Mouse (Mus musculus): ENCODE data around the gene Ush2a.
A peak's percentile ranks its signal among the peaks of the same experiment; 100 is the strongest.

Ush2a gene

GRCm38 (mm10) chr1:188667460-188667859 is 405.6 kb downstream of the Ush2a start:
- peak; percentile 72 for ATAC-seq (ENCODE audit: low TSS enrichment)

DNA sequence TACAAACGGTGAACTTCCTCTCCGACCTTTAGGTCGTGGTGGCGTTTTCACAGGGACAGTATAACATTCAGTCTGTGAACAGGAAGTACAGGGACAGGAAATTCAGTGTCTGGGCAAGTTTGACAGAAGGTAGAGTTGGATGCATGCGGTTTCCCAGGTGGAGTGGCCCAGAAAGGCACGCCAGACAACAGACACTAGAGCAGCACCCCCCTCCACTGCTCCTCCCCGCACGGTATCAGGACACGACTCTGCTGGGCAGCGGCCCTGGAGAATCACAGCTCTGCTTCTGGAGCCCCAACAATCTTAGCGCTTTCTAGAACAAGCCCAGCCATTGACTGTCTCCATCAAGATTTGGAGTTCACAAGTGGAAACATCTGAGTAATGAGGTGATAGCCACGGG is 406.7 kb downstream of the Ush2a start:
- ATAC-seq (ENCODE audit: low TSS enrichment): no peak

GRCm38 (mm10) chr1:188672871-188673270 is 411.0 kb downstream of the Ush2a start:
- ATAC-seq (ENCODE audit: low TSS enrichment): no peak

GRCm38 (mm10) chr1:188674640-188675510 is 413.1 kb downstream of the Ush2a start:
- no peak for ATAC-seq (ENCODE audit: low TSS enrichment)

- no peak for ATAC-seq (ENCODE audit: low TSS enrichment)
These were observed 413.7 kb downstream of the Ush2a start for GRCm38 (mm10) chr1:188675511-188675863.

DNA sequence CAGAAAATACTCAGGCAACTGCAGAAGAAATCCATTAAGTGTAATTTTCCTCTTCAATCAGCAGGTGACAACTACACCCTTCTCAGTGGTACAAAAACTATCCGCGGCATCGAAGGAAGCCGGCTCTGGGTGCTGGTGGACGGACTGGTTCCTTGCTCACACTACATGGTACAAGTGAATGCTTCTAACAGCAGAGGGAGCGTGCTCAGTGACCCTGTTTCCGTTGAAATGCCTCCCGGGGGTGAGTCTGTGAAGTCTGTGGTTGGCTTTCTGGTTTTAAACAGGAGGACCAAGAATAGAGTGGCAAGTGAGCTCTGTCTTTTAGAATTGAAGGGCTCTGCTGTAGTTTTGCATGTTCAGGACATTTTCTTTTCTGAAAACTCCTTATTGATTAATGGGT is 416.4 kb downstream of the Ush2a start:
- ATAC-seq (ENCODE audit: low TSS enrichment): no peak

DNA sequence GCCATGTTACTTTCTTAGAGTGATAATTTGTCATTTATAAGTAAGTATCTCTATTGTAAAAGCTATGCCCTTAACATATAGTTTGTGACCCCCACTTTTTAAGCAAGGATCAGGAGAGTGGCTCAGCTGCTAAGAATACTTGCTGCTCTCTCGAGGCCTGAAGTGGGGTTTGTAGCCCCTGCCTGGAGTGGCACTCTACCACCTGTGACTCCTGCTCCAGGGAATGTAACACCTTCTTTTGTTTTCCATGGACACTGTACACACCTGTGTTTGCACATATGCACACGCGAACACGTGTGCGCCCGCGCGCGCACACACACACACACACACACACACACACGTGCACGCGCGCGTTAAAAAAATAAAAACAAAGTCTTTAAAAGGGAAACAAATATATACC is 424.5 kb downstream of the Ush2a start:
- no peak for ATAC-seq (ENCODE audit: low TSS enrichment)

DNA sequence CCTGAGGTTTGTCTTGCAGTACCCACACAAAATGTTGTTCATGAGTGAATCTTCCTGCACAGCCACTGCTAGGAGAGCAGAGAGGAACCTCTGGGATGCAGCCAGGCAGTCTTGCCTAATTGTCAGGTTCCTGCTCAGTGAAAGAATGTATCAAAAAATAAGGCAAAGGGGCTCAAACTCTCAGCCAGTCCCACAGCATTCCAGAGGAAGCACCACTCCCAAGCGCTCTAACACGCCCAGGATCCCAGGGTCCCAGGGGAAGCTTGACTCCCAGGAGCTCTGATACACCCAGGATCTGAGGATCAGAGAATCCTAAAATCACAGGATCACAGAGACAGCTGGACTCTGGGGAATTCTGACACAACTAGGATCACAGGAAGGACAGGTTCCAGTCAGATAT is 434.5 kb downstream of the Ush2a start:
- ATAC-seq (ENCODE audit: low TSS enrichment): no peak

DNA sequence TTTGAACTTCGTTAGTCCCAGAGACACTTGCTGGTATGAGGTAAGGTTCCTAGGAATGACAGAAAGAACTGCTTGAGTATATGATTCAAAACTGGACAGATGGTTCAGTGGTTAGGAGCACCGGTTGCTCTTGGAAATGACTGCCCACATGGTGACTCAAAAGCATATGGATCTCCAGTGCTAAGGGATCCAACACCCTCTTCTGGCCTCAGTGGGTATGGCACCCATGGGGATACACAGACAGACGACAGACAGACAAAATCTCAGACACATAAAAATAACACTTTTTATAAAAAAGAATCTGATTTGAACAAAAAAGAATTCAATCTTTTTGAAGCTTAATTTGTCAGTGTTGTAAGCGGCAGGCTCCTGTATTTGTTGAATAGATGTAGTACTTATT is 446.4 kb downstream of the Ush2a start:
- ATAC-seq (ENCODE audit: low TSS enrichment): no peak

DNA sequence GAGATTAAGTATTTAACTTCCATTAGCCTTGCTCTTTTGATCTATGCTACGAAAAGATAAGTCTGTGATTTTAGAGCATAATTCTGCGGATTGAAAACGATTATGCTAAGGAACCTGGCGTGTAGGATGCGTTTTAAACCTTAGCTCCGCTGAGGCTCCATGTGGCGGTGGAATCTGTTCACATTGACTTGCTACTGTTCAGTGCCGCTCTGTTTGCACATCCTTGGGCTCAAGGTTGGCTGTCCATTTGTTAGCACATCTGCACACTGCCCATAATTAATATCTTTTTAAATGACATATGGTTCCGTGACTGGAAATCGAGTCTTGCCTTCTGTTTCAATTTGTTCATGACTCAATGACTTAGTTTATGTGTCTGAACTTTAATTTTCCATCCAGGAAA is 446.9 kb downstream of the Ush2a start:
- peak; percentile 55; the same call in 1 of the 2 replicates for ATAC-seq (ENCODE audit: low TSS enrichment)

GRCm38 (mm10) chr1:188714131-188714530 is 452.3 kb downstream of the Ush2a start:
- peak; percentile 83 for ATAC-seq (ENCODE audit: low TSS enrichment)

DNA sequence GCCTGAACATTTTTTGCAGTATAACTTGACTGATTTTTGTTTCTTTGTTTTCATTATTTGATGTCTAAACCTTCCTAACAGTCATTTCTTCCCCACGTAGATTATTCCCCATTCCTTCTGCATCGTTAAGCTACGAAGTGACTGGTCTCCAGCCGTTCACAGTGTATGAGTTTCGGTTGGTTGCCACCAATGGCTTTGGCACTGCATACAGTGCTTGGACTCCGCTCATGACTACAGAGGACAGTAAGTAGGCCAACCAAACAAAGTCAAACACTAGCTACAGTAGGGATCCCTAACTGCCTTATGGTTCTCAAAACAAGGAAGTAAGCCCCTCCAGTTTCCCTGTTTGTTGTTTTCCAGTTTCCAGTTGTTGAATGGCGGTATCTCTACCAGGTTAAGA is 453.1 kb downstream of the Ush2a start:
- ATAC-seq (ENCODE audit: low TSS enrichment): no peak

- ATAC-seq (ENCODE audit: low TSS enrichment): no peak
These were observed 455.1 kb downstream of the Ush2a start for GRCm38 (mm10) chr1:188716886-188717285.

- ATAC-seq (ENCODE audit: low TSS enrichment): no peak
These were observed 463.5 kb downstream of the Ush2a start for GRCm38 (mm10) chr1:188725122-188725995.

- ATAC-seq (ENCODE audit: low TSS enrichment): no peak
These were observed 465.1 kb downstream of the Ush2a start for GRCm38 (mm10) chr1:188726937-188727336.

GRCm38 (mm10) chr1:188728625-188729024 is 466.8 kb downstream of the Ush2a start:
- no peak for ATAC-seq (ENCODE audit: low TSS enrichment)

GRCm38 (mm10) chr1:188729179-188729578 is 467.4 kb downstream of the Ush2a start:
- no peak for ATAC-seq (ENCODE audit: low TSS enrichment)

DNA sequence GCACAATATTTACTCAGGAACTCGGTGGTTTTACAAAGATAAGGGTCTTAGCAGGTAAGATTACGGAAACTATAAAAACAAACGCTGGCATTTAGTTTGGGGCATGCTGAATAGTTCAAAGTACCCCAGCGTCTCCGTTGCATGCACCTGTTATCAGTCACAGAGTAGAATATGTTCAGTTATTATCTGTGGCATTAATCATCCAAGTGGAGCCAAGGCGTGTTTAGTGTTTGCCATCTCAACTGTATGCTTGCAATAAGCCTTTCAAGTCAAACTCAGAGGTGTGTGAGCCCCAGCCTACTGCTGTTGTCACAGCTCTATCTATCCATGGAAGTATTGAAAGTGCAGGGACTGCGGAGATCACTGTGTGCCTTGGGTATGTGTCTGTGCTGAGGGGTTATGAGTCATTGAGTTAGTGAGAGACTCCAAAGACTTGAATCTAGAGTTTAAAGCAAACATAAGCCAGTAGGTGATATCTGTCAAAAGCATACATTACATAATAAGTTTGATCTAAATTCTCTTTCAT is 473.0 kb downstream of the Ush2a start:
- ATAC-seq (ENCODE audit: low TSS enrichment): no peak

DNA sequence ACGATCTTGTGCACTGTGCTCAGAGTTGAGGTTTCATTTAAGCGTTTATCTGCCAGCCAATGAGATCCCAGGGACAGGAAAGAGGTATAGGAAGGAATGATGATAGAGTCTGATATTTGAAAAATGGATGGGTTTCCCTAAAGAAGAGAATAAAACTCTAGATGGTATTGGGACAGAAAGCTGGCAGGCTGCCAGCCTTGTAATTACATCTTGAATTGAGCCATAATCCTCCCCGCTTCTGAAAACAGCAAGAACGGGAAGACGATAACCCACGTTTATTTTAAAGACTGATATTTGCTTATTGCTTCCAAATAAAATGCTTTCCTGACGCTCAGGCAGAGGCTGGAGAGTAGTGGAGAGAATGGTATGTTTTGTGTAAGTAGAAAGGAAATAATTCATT is 481.1 kb downstream of the Ush2a start:
- ATAC-seq (ENCODE audit: low TSS enrichment): no peak

GRCm38 (mm10) chr1:188755031-188755430 is 493.2 kb downstream of the Ush2a start:
- ATAC-seq (ENCODE audit: low TSS enrichment): no peak

DNA sequence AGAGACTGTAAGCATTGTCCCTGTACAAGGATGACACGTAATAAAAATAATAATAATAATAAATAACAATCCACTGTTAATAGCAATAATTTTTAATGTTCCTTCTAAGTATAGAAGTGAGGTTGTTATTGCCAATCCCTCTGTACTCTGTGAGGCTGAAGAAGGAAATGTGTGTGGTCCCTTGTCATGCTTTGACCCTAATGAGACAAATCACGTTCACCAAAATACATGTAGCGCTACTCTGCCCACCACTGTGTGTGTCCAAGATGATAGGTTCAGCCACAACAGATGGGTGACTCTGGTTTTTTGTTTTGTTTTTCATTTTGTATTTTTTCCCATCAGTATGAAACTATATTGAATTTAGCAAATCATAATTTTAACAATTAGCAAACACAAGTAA is 498.7 kb downstream of the Ush2a start:
- ATAC-seq (ENCODE audit: low TSS enrichment): no peak

DNA sequence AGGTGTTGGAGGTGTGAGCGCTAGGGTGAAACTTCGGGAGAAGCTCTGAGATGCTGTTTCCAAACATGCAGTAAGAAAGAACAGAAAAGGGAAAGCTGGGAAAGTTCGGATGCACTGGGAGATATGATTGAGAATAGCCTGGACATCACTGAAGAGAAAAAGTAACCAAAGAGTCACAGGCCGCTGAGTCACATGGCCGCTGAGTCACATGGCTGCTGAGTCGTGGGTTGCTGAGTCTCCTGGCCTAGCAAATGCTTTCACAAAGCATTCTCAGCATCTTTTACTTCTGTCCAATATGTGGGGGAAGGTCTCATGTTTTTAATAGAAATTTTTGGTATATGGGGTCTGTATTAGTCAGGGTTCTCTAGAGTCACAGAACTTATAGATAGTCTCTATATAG is 500.6 kb downstream of the Ush2a start:
- no peak for ATAC-seq (ENCODE audit: low TSS enrichment)

DNA sequence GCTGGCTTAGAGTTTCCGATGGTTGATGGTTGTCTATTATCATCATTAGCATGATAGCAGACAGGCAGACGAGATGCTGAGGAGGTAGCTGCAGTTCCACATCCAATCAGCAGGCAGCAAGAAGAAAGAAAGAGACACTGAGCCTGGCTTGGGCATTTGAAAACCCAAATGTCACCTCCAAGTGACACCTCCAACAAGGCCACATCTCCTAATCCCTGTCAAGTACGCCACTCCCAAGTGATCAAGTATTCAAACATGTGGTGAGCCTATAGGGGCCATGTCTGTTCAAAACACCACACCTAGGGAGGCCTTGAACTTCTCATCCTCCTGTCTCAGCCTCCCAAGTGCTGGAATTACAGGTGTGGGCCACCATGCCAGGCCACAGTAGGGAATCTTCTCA is 501.9 kb downstream of the Ush2a start:
- no peak for ATAC-seq (ENCODE audit: low TSS enrichment)
